Mouse (Mus musculus): ENCODE measurements around the gene Ccar1.
"Not testable (repeated sequence)": the region's sequence is repeated elsewhere in the genome, so short reads cannot be mapped to it uniquely, and the experiment has no call there.

Gene Ccar1

GRCm38 (mm10) chr10:62724936-62725335 lies 67.2 kb downstream of the Ccar1 start:
- DNase-seq: no peak

GRCm38 (mm10) chr10:62722701-62723100 lies 69.4 kb downstream of the Ccar1 start:
- no peak for DNase-seq

- not testable (repeated sequence) for DNase-seq
These were observed 71.5 kb downstream of the Ccar1 start for GRCm38 (mm10) chr10:62720574-62720973.

GRCm38 (mm10) chr10:62713457-62713856 lies 78.6 kb downstream of the Ccar1 start:
- no peak for DNase-seq

GRCm38 (mm10) chr10:62703579-62703978 lies 88.5 kb downstream of the Ccar1 start:
- no peak for DNase-seq

GRCm38 (mm10) chr10:62702436-62702835 lies 89.7 kb downstream of the Ccar1 start:
- DNase-seq: no peak

Data from cerebellum, postnatal 36 days (tissue).